In the genomic region with DNA sequence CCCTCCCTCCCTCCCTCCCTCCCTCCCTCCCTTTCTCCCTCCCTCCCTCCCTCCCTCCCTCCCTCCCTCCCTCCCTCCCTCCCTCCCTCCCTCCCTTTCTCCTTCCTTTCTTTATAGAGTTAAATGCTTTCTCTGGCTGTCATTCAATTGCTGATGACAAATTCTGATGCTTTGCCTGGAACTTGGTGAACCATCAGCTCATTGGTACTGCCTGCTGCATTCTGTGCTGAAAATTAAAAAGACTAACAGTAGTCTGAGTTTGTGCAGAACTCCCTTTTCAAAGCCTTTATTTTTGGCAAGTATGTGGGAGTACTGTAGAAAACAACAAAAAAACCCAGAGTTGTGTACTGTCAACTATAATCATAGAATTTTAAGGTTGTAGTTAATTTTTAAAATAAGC, we compare ENCODE assay signal across 17 mouse cellular contexts.
"Had no signal": no experiment of that assay in that cellular context is flagged by ENCODE, and none has a peak within 500 bp of the region (broad histone marks: within the 10 kb centered on the region; RNA-seq: fewer than 3 reads in every experiment).

No protein-coding gene starts in this region.

- ATAC-seq: lung, postnatal 0 days; midbrain, embryonic 13.5 days; midbrain, embryonic 15.5 days had no signal

- H3K27ac ChIP-seq: lung, embryonic 15.5 days; macrophage; midbrain, embryonic 13.5 days; midbrain, embryonic 15.5 days; neural tube, embryonic 12.5 days; stomach, embryonic 15.5 days; stomach, postnatal 0 days had no signal

- H3K9me3 ChIP-seq: lung, embryonic 15.5 days; megakaryocyte, embryonic 14.5 days; midbrain, embryonic 13.5 days; midbrain, embryonic 15.5 days; neural tube, embryonic 12.5 days; stomach, embryonic 15.5 days had no signal

- H3K4me3 ChIP-seq: lung, embryonic 15.5 days; megakaryocyte, embryonic 14.5 days; midbrain, embryonic 13.5 days; midbrain, embryonic 15.5 days; neural tube, embryonic 12.5 days; stomach, embryonic 15.5 days had no signal

- DNase-seq: lung, adult 2 months; lung, postnatal 14 days; lung, postnatal 36 days; right cerebral cortex, postnatal 14 days; thymus, adult 2 months; thymus, postnatal 25 days; thymus, postnatal 4 days had no signal

- H3K4me2 ChIP-seq: lung, embryonic 15.5 days; midbrain, embryonic 11.5 days; midbrain, embryonic 13.5 days; midbrain, embryonic 15.5 days; neural tube, embryonic 12.5 days; stomach, embryonic 15.5 days had no signal

- H3K9ac ChIP-seq: lung, embryonic 15.5 days; midbrain, embryonic 13.5 days; midbrain, embryonic 15.5 days; neural tube, embryonic 12.5 days; stomach, embryonic 15.5 days had no signal

- H3K27me3 ChIP-seq: lung, embryonic 15.5 days; megakaryocyte, embryonic 14.5 days; midbrain, embryonic 13.5 days; midbrain, embryonic 15.5 days; neural tube, embryonic 12.5 days; stomach, embryonic 15.5 days had no signal

- H3K4me1 ChIP-seq: lung, embryonic 15.5 days; megakaryocyte, embryonic 14.5 days; midbrain, embryonic 13.5 days; midbrain, embryonic 15.5 days; neural tube, embryonic 12.5 days; stomach, embryonic 15.5 days had no signal

- H3K36me3 ChIP-seq: lung, embryonic 15.5 days; midbrain, embryonic 13.5 days; midbrain, embryonic 15.5 days; neural tube, embryonic 12.5 days; stomach, embryonic 15.5 days had no signal
